ENCODE assay signal across 8 mouse cellular contexts in genomic region chr6:125954965-125955364, GRCm38 (mm10).
A peak's percentile ranks its signal among the peaks of the same experiment; 100 is the strongest.
DNase-seq lines count a peak whose midpoint lies in the region; ATAC-seq lines count a peak whose summit lies in the region.
"Had no signal": no experiment of that assay in that cellular context is flagged by ENCODE, and none has a peak within 500 bp of the region (broad histone marks: within the 10 kb centered on the region; RNA-seq: fewer than 3 reads in every experiment).

No protein-coding gene starts in this region.

- no peak overlapping the region for H3K27ac ChIP-seq in midbrain, embryonic 11.5 days (ENCODE audit: low read depth, low read length)
- no peak overlapping the region for H3K27ac ChIP-seq in midbrain, embryonic 15.5 days
- no peak overlapping the region for H3K27ac ChIP-seq in hindbrain, embryonic 14.5 days
- H3K27ac ChIP-seq in limb, embryonic 10.5 days = no peak overlapping the region; the same call in 1 of the 2 replicates
- H3K27ac ChIP-seq: embryonic facial prominence, embryonic 15.5 days had no signal

- H3K27me3 ChIP-seq in midbrain, embryonic 11.5 days (ENCODE audit: control insufficient read depth, insufficient read depth, low read length) = no peaks in the 10 kb centered on the region
- no peaks in the 10 kb centered on the region for H3K27me3 ChIP-seq in midbrain, embryonic 15.5 days (replicated peaks)
- H3K27me3 ChIP-seq in hindbrain, embryonic 14.5 days (ENCODE audit: control insufficient read depth, insufficient read depth, low read length) = no peaks in the 10 kb centered on the region
- no peaks in the 10 kb centered on the region for H3K27me3 ChIP-seq in limb, embryonic 10.5 days (ENCODE audit: low read depth, poor library complexity, severe bottlenecking)
- H3K27me3 ChIP-seq: embryonic facial prominence, embryonic 15.5 days had no signal

- peak; percentile 89 for DNase-seq in midbrain, embryonic 11.5 days (ENCODE audit: low spot score, missing footprints)
- peak; percentile 77 for DNase-seq in embryo, embryonic 10.5 days (ENCODE audit: low spot score)
- peak; percentile 49 for DNase-seq in hindbrain, embryonic 14.5 days (ENCODE audit: low spot score)
- DNase-seq in limb, embryonic 10.5 days (ENCODE audit: low spot score) = peak; percentile 64
- DNase-seq in right cerebral cortex, adult 2 months (ENCODE audit: low spot score in 2 of 2) = peak; percentile 49 to 53

- no peaks in the 10 kb centered on the region for H3K9me3 ChIP-seq in midbrain, embryonic 11.5 days (ENCODE audit: control insufficient read depth, low read length)
- no peaks in the 10 kb centered on the region for H3K9me3 ChIP-seq in midbrain, embryonic 15.5 days
- no peaks in the 10 kb centered on the region for H3K9me3 ChIP-seq in hindbrain, embryonic 14.5 days (ENCODE audit: control insufficient read depth, low read length)
- H3K9me3 ChIP-seq in limb, embryonic 10.5 days (replicated peaks) = no peaks in the 10 kb centered on the region
- H3K9me3 ChIP-seq: embryonic facial prominence, embryonic 15.5 days had no signal

- 20% methylated on average over 3 of the region's 3 CpGs for WGBS in midbrain, embryonic 11.5 days
- 15% methylated on average over 3 of the region's 3 CpGs for WGBS in midbrain, embryonic 15.5 days
- 22% methylated on average over 3 of the region's 3 CpGs for WGBS in hindbrain, embryonic 14.5 days
- WGBS in limb, embryonic 10.5 days = 17% methylated on average over 3 of the region's 3 CpGs

- no peak overlapping the region for H3K9ac ChIP-seq in midbrain, embryonic 11.5 days (ENCODE audit: low read length)
- no peak overlapping the region for H3K9ac ChIP-seq in midbrain, embryonic 15.5 days
- no peak overlapping the region for H3K9ac ChIP-seq in hindbrain, embryonic 14.5 days
- H3K9ac ChIP-seq: embryonic facial prominence, embryonic 15.5 days had no signal

- no peak overlapping the region for H3K4me2 ChIP-seq in midbrain, embryonic 11.5 days
- no peak overlapping the region for H3K4me2 ChIP-seq in midbrain, embryonic 15.5 days
- no peak overlapping the region for H3K4me2 ChIP-seq in hindbrain, embryonic 14.5 days (replicated peaks)
- H3K4me2 ChIP-seq: embryonic facial prominence, embryonic 15.5 days had no signal

- no peak overlapping the region for H3K4me3 ChIP-seq in midbrain, embryonic 11.5 days (ENCODE audit: low read depth, low read length)
- no peak overlapping the region for H3K4me3 ChIP-seq in midbrain, embryonic 15.5 days
- no peak overlapping the region for H3K4me3 ChIP-seq in hindbrain, embryonic 14.5 days (replicated peaks; ENCODE audit: low read length)
- no peak overlapping the region for H3K4me3 ChIP-seq in limb, embryonic 10.5 days
- H3K4me3 ChIP-seq: embryonic facial prominence, embryonic 15.5 days had no signal

- no peaks in the 10 kb centered on the region for H3K36me3 ChIP-seq in midbrain, embryonic 11.5 days (ENCODE audit: control insufficient read depth, insufficient read depth, low read length)
- H3K36me3 ChIP-seq in midbrain, embryonic 15.5 days (replicated peaks) = no peaks in the 10 kb centered on the region
- H3K36me3 ChIP-seq in hindbrain, embryonic 14.5 days (replicated peaks; ENCODE audit: control insufficient read depth, insufficient read depth) = no peaks in the 10 kb centered on the region
- no peaks in the 10 kb centered on the region for H3K36me3 ChIP-seq in limb, embryonic 10.5 days
- H3K36me3 ChIP-seq: embryonic facial prominence, embryonic 15.5 days had no signal

- peak; percentile 46; the same call in 1 of the 2 replicates for ATAC-seq in midbrain, embryonic 11.5 days (ENCODE audit: low FRiP score)
- no peak for ATAC-seq in midbrain, embryonic 15.5 days (replicated peaks)
- ATAC-seq in hindbrain, embryonic 14.5 days (ENCODE audit: low FRiP score) = peak; percentile 59; the same call in 1 of the 2 replicates
- no peak for ATAC-seq in CD4-positive, CD25-positive, alpha-beta regulatory T cell, adult 4 months

- H3K4me1 ChIP-seq in midbrain, embryonic 11.5 days (ENCODE audit: control insufficient read depth, insufficient read depth, low read length) = no peaks in the 10 kb centered on the region
- H3K4me1 ChIP-seq in midbrain, embryonic 15.5 days = no peaks in the 10 kb centered on the region
- H3K4me1 ChIP-seq in hindbrain, embryonic 14.5 days (replicated peaks; ENCODE audit: control insufficient read depth, insufficient read depth, low read length) = no peaks in the 10 kb centered on the region
- peaks cover 4% of the 10 kb centered on the region; the same call in 1 of the 2 replicates for H3K4me1 ChIP-seq in limb, embryonic 10.5 days
- H3K4me1 ChIP-seq: embryonic facial prominence, embryonic 15.5 days had no signal

Comparison
In these comparisons a context has a peak if more than half of its experiments do, and no peak if none do; other contexts are left out.
1. ATAC-seq: peak in midbrain, embryonic 11.5 days (single experiment) and hindbrain, embryonic 14.5 days (single experiment); none in midbrain, embryonic 15.5 days (single experiment) and CD4-positive, CD25-positive, alpha-beta regulatory T cell, adult 4 months (single experiment).
2. Peak in every context shown above with its lines, with median percentiles within 50 percentile points of each other: DNase-seq.